Mouse (Mus musculus) testis, adult 2 months (tissue): ENCODE results near the gene Upk2. TPM values are rescaled to one million over a fixed set of nuclear protein-coding genes. Genes with fewer than 3 reads are reported as not detected.
"Not testable (repeated sequence)": the region's sequence is repeated elsewhere in the genome, so short reads cannot be mapped to it uniquely, and the experiment has no call there.

Experiments used
- H3K27ac ChIP-seq: fragments of 200-500 bp; 2 replicates; pipeline ENCODE4 v1.5.1; 2012; ENCODE audit warnings: low read depth, low read length; ENCODE audit not compliant: control insufficient read depth, insufficient read depth
- H3K27me3 ChIP-seq: fragments of 200-500 bp; 2 replicates; pipeline ENCODE4 v1.6.1; 2012; ENCODE audit warnings: mild to moderate bottlenecking, low read length, moderate library complexity; ENCODE audit not compliant: control insufficient read depth, insufficient read depth
- H3K36me3 ChIP-seq: fragments of 200-500 bp; 2 replicates; pipeline ENCODE4 v1.6.1; 2012; ENCODE audit warnings: mild to moderate bottlenecking, low read length; ENCODE audit not compliant: control insufficient read depth, insufficient read depth
- H3K4me1 ChIP-seq: fragments of 200-500 bp; 2 replicates; pipeline ENCODE4 v1.6.1; 2012; ENCODE audit warnings: low read length; ENCODE audit not compliant: control insufficient read depth, insufficient read depth
- H3K4me3 ChIP-seq: fragments of 200-500 bp; 2 replicates; pipeline ENCODE4 v1.5.1; 2012; ENCODE audit warnings: low read depth, mild to moderate bottlenecking, low read length, moderate library complexity, mixed read lengths; ENCODE audit not compliant: control insufficient read depth
- CTCF ChIP-seq: fragments of 200-500 bp; IDR thresholded peaks from 2 replicates; pipeline ENCODE4 v1.5.1; 2012; ENCODE audit warnings: low read depth, mild to moderate bottlenecking, inconsistent platforms, low read length, moderate library complexity; ENCODE audit not compliant: control insufficient read depth, insufficient read depth, insufficient replicate concordance
- POLR2A ChIP-seq: fragments of 200-500 bp; IDR thresholded peaks from 2 replicates; pipeline ENCODE4 v1.6.1; 2012; ENCODE audit warnings: low read depth, mild to moderate bottlenecking, inconsistent platforms, low read length, moderate library complexity; ENCODE audit not compliant: control insufficient read depth
- polyA plus RNA-seq: library from polyadenylated mRNA; depleted of rRNA; stranded (reverse); fragments of >200 nt; gene quantifications from 2 replicates; pipeline ENCODE4 v1.2.3, GENCODE M21; 2012

The Upk2 gene
- polyA plus RNA-seq, 1 experiment, result 2.2 TPM

DNA sequence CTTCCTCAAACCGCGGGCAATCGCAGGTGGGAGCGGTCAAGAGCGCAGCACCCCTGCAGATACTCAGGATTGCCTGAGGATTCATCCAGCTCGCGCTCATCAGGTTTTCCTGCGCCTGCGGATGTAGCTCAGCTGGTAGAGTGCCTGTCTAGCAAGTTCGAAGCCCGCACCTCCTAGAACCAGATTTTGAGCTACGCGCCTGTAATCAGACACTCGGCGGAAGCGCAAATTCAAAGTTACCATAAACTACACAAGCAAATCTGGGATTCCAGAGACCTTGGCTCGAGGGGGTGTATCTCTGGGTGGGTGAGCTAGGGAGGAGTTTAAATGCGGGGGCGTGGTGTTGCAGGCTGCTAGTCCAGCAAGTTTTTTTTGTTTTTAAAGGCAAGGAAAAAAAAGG is 13.8 kb downstream of the Upk2 start, which contains the start of gene Foxr1:
Gene Foxr1 (minus strand): TSS at position 176 of the 400 bp plus-strand sequence.
- Histone ChIP-seq H3K36me3 (no peaks in the 10 kb centered on the region), H3K27me3 (no peaks in the 10 kb centered on the region), H3K27ac (no peak within 1 kb of the TSS), H3K4me3 (peak within 1 kb of the TSS; percentile 71), H3K4me1 (peaks cover 5% of the 10 kb centered on the region; the same call in 1 of the 2 replicates)
- TF ChIP-seq POLR2A (no peak), CTCF (no peak)

DNA sequence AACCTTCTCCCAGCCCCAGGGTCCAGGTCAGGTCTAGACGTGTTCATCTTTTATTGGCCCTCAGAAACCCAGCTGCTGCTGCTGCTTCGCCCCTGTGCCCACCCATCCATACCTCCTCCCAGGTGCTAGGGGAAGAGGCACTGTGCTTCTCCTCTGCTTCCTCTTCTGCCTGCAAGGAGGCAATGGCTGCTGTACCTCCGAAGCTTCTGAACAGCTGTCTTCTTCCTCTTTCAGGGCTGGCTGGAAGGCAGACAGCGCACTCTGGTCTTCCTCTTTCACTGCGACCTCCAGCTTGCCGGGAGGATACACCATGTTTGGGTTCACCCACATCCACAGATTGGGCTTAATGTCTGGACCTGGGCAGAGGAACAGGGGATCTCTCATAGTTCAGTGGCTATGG is 19.0 kb downstream of the Upk2 start:
- H3K27ac ChIP-seq, result no peak overlapping the region
- H3K4me3 ChIP-seq, result no peak overlapping the region
- H3K4me1 ChIP-seq, result no peaks in the 10 kb centered on the region; the same call in 1 of the 2 replicates
- no peaks in the 10 kb centered on the region for H3K27me3 ChIP-seq
- TF ChIP-seq CTCF (no peak), POLR2A (no peak)
- no peaks in the 10 kb centered on the region for H3K36me3 ChIP-seq

GRCm38 (mm10) chr9:44432577-44433185 is 22.1 kb downstream of the Upk2 start:
- Histone ChIP-seq H3K27ac (no peak overlapping the region), H3K36me3 (no peaks in the 10 kb centered on the region), H3K27me3 (no peaks in the 10 kb centered on the region), H3K4me1 (no peaks in the 10 kb centered on the region), H3K4me3 (no peak overlapping the region)
- TF ChIP-seq CTCF (no peak), POLR2A (no peak)

DNA sequence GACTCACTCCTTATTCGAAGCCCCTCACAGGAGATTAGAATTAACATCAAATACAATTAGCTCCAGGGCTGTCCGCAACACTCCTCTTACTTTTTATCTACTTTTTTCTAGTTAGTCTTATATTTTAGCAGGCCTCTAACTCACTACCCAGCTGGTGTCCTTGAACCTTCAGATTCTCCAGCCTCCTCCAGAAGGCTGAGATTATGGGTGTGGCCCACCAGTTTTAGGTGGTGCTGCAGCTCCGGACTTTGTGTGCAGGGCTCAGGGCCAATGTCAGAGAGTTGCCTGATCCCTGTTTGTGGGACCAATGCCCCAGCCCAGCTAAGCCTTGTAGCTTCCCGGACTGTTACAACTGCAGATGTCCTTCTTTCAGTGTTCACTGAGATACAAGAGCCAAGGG is 31.2 kb downstream of the Upk2 start:
- no peak overlapping the region for H3K4me3 ChIP-seq
- no peak overlapping the region for H3K27ac ChIP-seq
- peaks cover 5% of the 10 kb centered on the region for H3K4me1 ChIP-seq
- TF ChIP-seq POLR2A (no peak), CTCF (no peak)
- H3K36me3 ChIP-seq, result no peaks in the 10 kb centered on the region
- no peaks in the 10 kb centered on the region for H3K27me3 ChIP-seq

DNA sequence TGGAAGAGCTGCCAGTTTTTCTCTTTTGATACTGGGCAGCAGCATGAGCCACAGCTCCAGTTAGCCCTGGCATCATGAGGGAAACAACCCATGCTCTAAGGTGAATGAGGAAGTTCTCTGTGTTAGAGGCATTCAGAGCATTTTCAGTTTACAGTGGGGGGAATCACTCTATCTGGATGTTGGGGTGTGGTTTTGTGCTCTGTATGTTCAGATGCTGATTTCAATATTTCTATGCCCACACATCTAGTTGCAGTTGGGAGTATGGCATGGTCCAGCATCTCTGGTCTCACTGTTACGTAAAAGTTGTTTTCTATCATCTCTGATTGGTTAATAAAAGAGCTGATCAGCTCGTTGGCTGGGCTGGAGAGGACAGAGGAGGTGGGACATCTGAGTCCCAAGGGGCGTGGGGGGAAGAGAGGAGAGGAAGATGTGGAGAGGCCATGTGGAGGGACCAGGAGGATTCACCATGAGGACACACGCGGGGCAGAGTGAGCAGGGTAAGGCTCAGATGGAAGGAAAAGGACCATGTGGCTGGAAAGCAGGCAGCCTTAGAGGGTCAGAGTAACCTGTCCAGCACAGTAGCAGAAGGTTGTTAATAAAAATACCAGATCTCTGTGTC is 34.4 kb downstream of the Upk2 start:
- H3K27ac ChIP-seq, result no peak overlapping the region
- H3K4me3 ChIP-seq, result no peak overlapping the region
- no peak for TF ChIP-seq POLR2A
- no peak for TF ChIP-seq CTCF
- H3K27me3 ChIP-seq, result no peaks in the 10 kb centered on the region
- H3K36me3 ChIP-seq, result no peaks in the 10 kb centered on the region
- H3K4me1 ChIP-seq, result peaks cover 13% of the 10 kb centered on the region

- not testable (repeated sequence) for H3K36me3 ChIP-seq, H3K27me3 ChIP-seq, H3K4me3 ChIP-seq
- H3K4me1 ChIP-seq, result peaks cover 13% of the 10 kb centered on the region
- H3K27ac ChIP-seq, result peak overlapping the region; percentile 78; the same call in 1 of the 2 replicates
These were observed 35.0 kb downstream of the Upk2 start for GRCm38 (mm10) chr9:44419730-44420129.

GRCm38 (mm10) chr9:44418519-44419385 is 36.0 kb downstream of the Upk2 start, which contains the start of gene Ccdc84:
TSS of gene Ccdc84 (minus strand) at chr9:44418569.
- peak within 1 kb of the TSS; percentile 98 for H3K27ac ChIP-seq
- H3K4me1 ChIP-seq, result peaks cover 13% of the 10 kb centered on the region
- H3K4me3 ChIP-seq, result peak within 1 kb of the TSS; percentile 93
- TF ChIP-seq CTCF, result no peak
- no peak for TF ChIP-seq POLR2A
- no peaks in the 10 kb centered on the region for H3K36me3 ChIP-seq
- H3K27me3 ChIP-seq, result no peaks in the 10 kb centered on the region
